Comparison of ENCODE assay signal across 19 mouse cellular contexts in the genomic region with DNA sequence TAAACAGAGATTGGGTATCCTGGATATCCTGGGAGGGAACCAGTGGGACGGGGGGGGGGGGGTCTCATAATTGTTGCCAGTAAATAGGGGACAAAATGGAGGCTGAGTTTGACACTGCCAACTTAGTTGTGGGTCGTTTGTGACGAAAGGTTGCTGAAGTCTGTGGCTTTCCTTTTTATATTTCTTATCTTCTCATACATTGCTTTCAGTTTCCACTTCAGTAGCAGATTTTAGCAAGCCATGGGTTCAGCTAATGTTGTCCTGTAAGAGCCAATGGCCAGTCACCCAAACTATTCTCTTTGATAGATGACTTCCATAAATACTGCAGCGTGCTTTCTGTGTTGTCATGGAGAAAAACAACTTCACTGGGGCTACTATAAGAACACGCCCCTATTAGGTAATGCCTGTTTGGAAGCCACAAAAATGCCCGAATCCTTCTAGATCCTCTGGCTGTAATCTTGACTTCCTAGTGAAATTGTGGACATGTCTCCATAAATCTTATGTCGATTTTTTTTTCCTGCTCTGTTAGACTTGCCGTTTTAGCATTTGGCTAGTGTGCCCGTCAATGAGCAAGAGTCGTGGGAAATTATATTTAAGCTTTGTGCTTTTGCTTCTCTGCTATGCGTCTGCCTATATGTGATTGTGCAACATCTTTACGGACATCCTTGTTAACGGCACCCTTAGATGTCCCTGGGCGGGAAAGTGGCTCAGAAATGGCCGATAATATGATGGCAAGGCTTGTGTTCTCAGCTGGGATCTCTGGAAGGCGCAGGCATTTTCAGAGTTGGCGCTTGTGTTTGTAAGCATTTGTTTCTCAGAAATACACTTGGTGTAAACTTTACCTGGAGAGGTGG.
DNase-seq lines count a peak whose midpoint lies in the region; ATAC-seq and TF ChIP-seq lines count a peak whose summit lies in the region.
"Had no signal": no experiment of that assay in that cellular context is flagged by ENCODE, and none has a peak within 500 bp of the region (broad histone marks: within the 10 kb centered on the region; RNA-seq: fewer than 3 reads in every experiment).

No protein-coding gene starts in this region.

- H3K27ac ChIP-seq in lung, postnatal 0 days (ENCODE audit: low read length) = no peak overlapping the region
- H3K27ac ChIP-seq: hindbrain, embryonic 15.5 days; midbrain, embryonic 10.5 days; neural tube, embryonic 13.5 days had no signal

- peak; percentile 17 to 64 for DNase-seq in adrenal gland, adult (ENCODE audit: inconsistent age in 2 of 2, low spot score in 1 of 2)
- DNase-seq in adrenal gland, postnatal 4 days (ENCODE audit: low spot score in 2 of 2) = no peak
- peak; percentile 50 for DNase-seq in lung, postnatal 0 days (ENCODE audit: low spot score)
- no peak for DNase-seq in lung, postnatal 14 days
- DNase-seq in retina, postnatal 1 day = no peak
- DNase-seq: cerebellum, adult 9-11 months; embryo, embryonic 11 days; gastrocnemius, postnatal 14 days; layer of hippocampus, postnatal 36 days; liver; liver, postnatal 0 days; right cerebral cortex, postnatal 4 days; thymus, postnatal 36 days had no signal

- no peak overlapping the region for H3K9ac ChIP-seq in lung, postnatal 0 days (replicated peaks; ENCODE audit: low read depth)
- H3K9ac ChIP-seq: hindbrain, embryonic 15.5 days; liver, postnatal 0 days; neural tube, embryonic 13.5 days had no signal

- WGBS in lung, postnatal 0 days = 63% methylated on average over 17 of the region's 17 CpGs

- TF ChIP-seq EP300 in lung, postnatal 0 days (IDR thresholded peaks at IDR 0.05) = no peak

- H3K9me3 ChIP-seq in lung, postnatal 0 days (ENCODE audit: low read length) = no peaks in the 10 kb centered on the region
- H3K9me3 ChIP-seq: hindbrain, embryonic 15.5 days; midbrain, embryonic 10.5 days; neural tube, embryonic 13.5 days had no signal

- no peaks in the 10 kb centered on the region for H3K36me3 ChIP-seq in lung, postnatal 0 days (ENCODE audit: insufficient read depth, low read length)

- TF ChIP-seq CTCF in lung, postnatal 0 days (IDR thresholded peaks at IDR 0.05) = no peak

- H3K27me3 ChIP-seq in lung, postnatal 0 days (replicated peaks; ENCODE audit: insufficient read depth, low read length) = no peaks in the 10 kb centered on the region
- H3K27me3 ChIP-seq: hindbrain, embryonic 15.5 days; neural tube, embryonic 13.5 days had no signal

- no peak overlapping the region for H3K4me3 ChIP-seq in lung, postnatal 0 days (ENCODE audit: low read depth, low read length)
- H3K4me3 ChIP-seq: hindbrain, embryonic 15.5 days; midbrain, embryonic 10.5 days; neural tube, embryonic 13.5 days had no signal

- H3K4me2 ChIP-seq in lung, postnatal 0 days (replicated peaks; ENCODE audit: low read depth, low read length) = no peak overlapping the region
- H3K4me2 ChIP-seq: hindbrain, embryonic 15.5 days; neural tube, embryonic 13.5 days had no signal

- no peaks in the 10 kb centered on the region for H3K4me1 ChIP-seq in lung, postnatal 0 days (ENCODE audit: insufficient read depth, low read depth, low read length)
- H3K4me1 ChIP-seq: hindbrain, embryonic 15.5 days; midbrain, embryonic 10.5 days; neural tube, embryonic 13.5 days had no signal

- ATAC-seq in lung, postnatal 0 days = peak; percentile 53
- peak; percentile 73 for ATAC-seq in activated CD4-positive, CD25-positive, alpha-beta regulatory T cell, adult 4 months
- ATAC-seq in megakaryocyte, adult 5-6 weeks (ENCODE audit: poor library complexity, severe bottlenecking) = peak; percentile 73
- no peak for ATAC-seq in monocyte, adult 5-6 weeks (replicated peaks; ENCODE audit: insufficient number of reproducible peaks, low FRiP score, low TSS enrichment, poor library complexity, severe bottlenecking)
- ATAC-seq: liver, postnatal 0 days had no signal

Comparison
In these comparisons a context has a peak if more than half of its experiments do, and no peak if none do; other contexts are left out.
1. DNase-seq: peak in adrenal gland, adult (2 of 2) and lung, postnatal 0 days (single experiment); none in adrenal gland, postnatal 4 days (0 of 2), lung, postnatal 14 days (single experiment) and retina, postnatal 1 day (single experiment).